Mouse (Mus musculus): ENCODE data around the gene Arhgap23. TPM values are rescaled to one million over a fixed set of nuclear protein-coding genes. Genes with fewer than 3 reads are reported as not detected.

The Arhgap23 gene
- polyA plus RNA-seq, 1 experiment from 2014 or later: 7.0 TPM

GRCm38 (mm10) chr11:97422507-97422906 lies 7.2 kb downstream of the Arhgap23 start:
- WGBS: 51% methylated on average over 3 of the region's 4 CpGs
- H3K27me3 ChIP-seq (replicated peaks; ENCODE audit: insufficient read depth, low read length): no peaks in the 10 kb centered on the region
- ATAC-seq: no peak
- no peak overlapping the region for H3K9ac ChIP-seq (replicated peaks; ENCODE audit: low read depth)
- H3K4me2 ChIP-seq (replicated peaks; ENCODE audit: low read depth, low read length): no peak overlapping the region
- no peak overlapping the region for H3K27ac ChIP-seq (ENCODE audit: low read length)
- H3K4me1 ChIP-seq (ENCODE audit: insufficient read depth, low read depth, low read length): no peaks in the 10 kb centered on the region
- no peak for DNase-seq (ENCODE audit: low spot score)
- no peak overlapping the region for H3K4me3 ChIP-seq (ENCODE audit: low read depth, low read length)
- TF ChIP-seq CTCF (IDR thresholded peaks at IDR 0.05) (no peak), EP300 (IDR thresholded peaks at IDR 0.05) (no peak)
- H3K9me3 ChIP-seq (ENCODE audit: low read length): no peaks in the 10 kb centered on the region
- no peaks in the 10 kb centered on the region for H3K36me3 ChIP-seq (ENCODE audit: insufficient read depth, low read length)

- Histone ChIP-seq H3K27ac (ENCODE audit: low read length) (no peak overlapping the region), H3K4me1 (ENCODE audit: insufficient read depth, low read depth, low read length) (peaks cover 3% of the 10 kb centered on the region; the same call in 1 of the 2 replicates), H3K4me3 (ENCODE audit: low read depth, low read length) (no peak overlapping the region), H3K9ac (replicated peaks; ENCODE audit: low read depth) (no peak overlapping the region), H3K36me3 (ENCODE audit: insufficient read depth, low read length) (no peaks in the 10 kb centered on the region), H3K4me2 (replicated peaks; ENCODE audit: low read depth, low read length) (no peak overlapping the region), H3K9me3 (ENCODE audit: low read length) (no peaks in the 10 kb centered on the region), H3K27me3 (replicated peaks; ENCODE audit: insufficient read depth, low read length) (no peaks in the 10 kb centered on the region)
- 58% methylated on average over 5 of the region's 5 CpGs for WGBS
- TF ChIP-seq CTCF (IDR thresholded peaks at IDR 0.05) (no peak), EP300 (IDR thresholded peaks at IDR 0.05) (no peak)
- ATAC-seq (no peak), DNase-seq (ENCODE audit: low spot score) (no peak)
Measured at GRCm38 (mm10) chr11:97424092-97424692, 8.9 kb downstream of the Arhgap23 start.

DNA sequence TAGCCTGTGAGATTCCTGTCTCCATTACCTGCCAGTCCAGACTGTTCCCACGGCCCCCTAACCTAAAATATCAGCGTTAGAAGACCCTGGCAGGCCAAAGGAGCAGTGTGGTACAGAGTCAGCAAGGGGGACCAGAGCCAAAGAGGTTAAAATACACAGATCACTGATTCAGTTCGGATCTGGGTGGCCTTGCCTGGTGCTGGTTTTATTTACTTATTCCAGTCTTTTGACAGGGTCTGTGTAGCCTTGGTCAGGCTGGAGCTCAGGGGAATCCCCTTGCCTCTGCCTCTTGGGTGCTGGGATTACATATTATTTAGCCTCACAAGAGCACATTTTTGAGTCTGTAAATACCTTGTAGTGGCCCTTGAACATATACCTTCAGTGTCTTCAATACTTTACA lies 9.5 kb downstream of the Arhgap23 start:
- no peak overlapping the region for H3K4me2 ChIP-seq (replicated peaks; ENCODE audit: low read depth, low read length)
- WGBS: 31% methylated on average over 3 of the region's 3 CpGs
- no peak overlapping the region for H3K27ac ChIP-seq (ENCODE audit: low read length)
- H3K27me3 ChIP-seq (replicated peaks; ENCODE audit: insufficient read depth, low read length): no peaks in the 10 kb centered on the region
- H3K4me3 ChIP-seq (ENCODE audit: low read depth, low read length): no peak overlapping the region
- H3K36me3 ChIP-seq (ENCODE audit: insufficient read depth, low read length): no peaks in the 10 kb centered on the region
- DNase-seq (ENCODE audit: low spot score) (no peak), ATAC-seq (no peak)
- TF ChIP-seq CTCF (IDR thresholded peaks at IDR 0.05) (no peak), EP300 (IDR thresholded peaks at IDR 0.05) (no peak)
- peaks cover 3% of the 10 kb centered on the region; the same call in 1 of the 2 replicates for H3K4me1 ChIP-seq (ENCODE audit: insufficient read depth, low read depth, low read length)
- H3K9me3 ChIP-seq (ENCODE audit: low read length): no peaks in the 10 kb centered on the region
- H3K9ac ChIP-seq (replicated peaks; ENCODE audit: low read depth): no peak overlapping the region

GRCm38 (mm10) chr11:97427794-97428725 lies 12.7 kb downstream of the Arhgap23 start:
- ATAC-seq (peak; percentile 89), DNase-seq (ENCODE audit: low spot score) (peak; percentile 94)
- Histone ChIP-seq H3K27ac (ENCODE audit: low read length) (no peak overlapping the region), H3K4me3 (ENCODE audit: low read depth, low read length) (no peak overlapping the region), H3K4me2 (replicated peaks; ENCODE audit: low read depth, low read length) (peak overlapping the region; percentile 51), H3K27me3 (replicated peaks; ENCODE audit: insufficient read depth, low read length) (no peaks in the 10 kb centered on the region), H3K4me1 (ENCODE audit: insufficient read depth, low read depth, low read length) (peaks cover 3% of the 10 kb centered on the region; the same call in 1 of the 2 replicates), H3K9ac (replicated peaks; ENCODE audit: low read depth) (no peak overlapping the region), H3K9me3 (ENCODE audit: low read length) (no peaks in the 10 kb centered on the region), H3K36me3 (ENCODE audit: insufficient read depth, low read length) (no peaks in the 10 kb centered on the region)
- no peak for TF ChIP-seq CTCF (IDR thresholded peaks at IDR 0.05)
- TF ChIP-seq EP300 (IDR thresholded peaks at IDR 0.05): no peak
- WGBS: 3% methylated on average over 32 of the region's 32 CpGs

DNA sequence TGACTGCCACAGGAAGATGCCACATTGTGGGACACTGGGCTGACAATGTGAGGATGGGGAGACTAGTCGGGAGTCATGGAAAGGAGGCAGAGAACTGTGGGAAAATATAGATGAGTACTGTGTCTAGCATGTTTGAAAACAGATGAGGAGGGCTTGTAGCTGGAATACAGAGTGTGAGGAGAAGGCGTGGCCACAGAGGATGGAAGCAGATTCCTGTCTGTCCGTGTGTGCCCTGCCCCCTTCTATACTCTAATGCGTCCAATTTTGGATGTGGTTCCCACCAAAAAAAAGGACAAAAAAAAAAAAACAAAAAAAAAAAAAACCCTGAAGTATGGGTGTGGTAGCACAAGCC lies 13.4 kb downstream of the Arhgap23 start:
- no peak overlapping the region for H3K27ac ChIP-seq (ENCODE audit: low read length)
- H3K9me3 ChIP-seq (ENCODE audit: low read length): no peaks in the 10 kb centered on the region
- DNase-seq (ENCODE audit: low spot score): no peak
- WGBS: 26% methylated on average over 4 of the region's 4 CpGs
- no peak overlapping the region for H3K4me3 ChIP-seq (ENCODE audit: low read depth, low read length)
- peaks cover 3% of the 10 kb centered on the region; the same call in 1 of the 2 replicates for H3K4me1 ChIP-seq (ENCODE audit: insufficient read depth, low read depth, low read length)
- TF ChIP-seq EP300 (IDR thresholded peaks at IDR 0.05) (no peak), CTCF (IDR thresholded peaks at IDR 0.05) (no peak)
- H3K4me2 ChIP-seq (replicated peaks; ENCODE audit: low read depth, low read length): peak overlapping the region; percentile 51
- no peaks in the 10 kb centered on the region for H3K36me3 ChIP-seq (ENCODE audit: insufficient read depth, low read length)
- H3K27me3 ChIP-seq (replicated peaks; ENCODE audit: insufficient read depth, low read length): no peaks in the 10 kb centered on the region
- no peak overlapping the region for H3K9ac ChIP-seq (replicated peaks; ENCODE audit: low read depth)
- no peak for ATAC-seq

- TF ChIP-seq EP300 (IDR thresholded peaks at IDR 0.05) (no peak), CTCF (IDR thresholded peaks at IDR 0.05) (no peak)
Measured at GRCm38 (mm10) chr11:97429615-97430014, 14.3 kb downstream of the Arhgap23 start.

More at GRCm38 (mm10) chr11:97429615-97430014, 14.3 kb downstream of the Arhgap23 start:
- H3K36me3 ChIP-seq (ENCODE audit: insufficient read depth, low read length): no peaks in the 10 kb centered on the region
- DNase-seq (ENCODE audit: low spot score): no peak
- WGBS: 48% methylated on average over 8 of the region's 8 CpGs
- no peaks in the 10 kb centered on the region for H3K9me3 ChIP-seq (ENCODE audit: low read length)
- H3K4me3 ChIP-seq (ENCODE audit: low read depth, low read length): no peak overlapping the region
- H3K4me2 ChIP-seq (replicated peaks; ENCODE audit: low read depth, low read length): no peak overlapping the region
- H3K4me1 ChIP-seq (ENCODE audit: insufficient read depth, low read depth, low read length): peaks cover 3% of the 10 kb centered on the region; the same call in 1 of the 2 replicates
- H3K9ac ChIP-seq (replicated peaks; ENCODE audit: low read depth): no peak overlapping the region
- no peaks in the 10 kb centered on the region for H3K27me3 ChIP-seq (replicated peaks; ENCODE audit: insufficient read depth, low read length)
- no peak for ATAC-seq
- no peak overlapping the region for H3K27ac ChIP-seq (ENCODE audit: low read length)
